Mouse (Mus musculus): ENCODE results near the gene Ccr6.
A peak's percentile ranks its signal among the peaks of the same experiment; 100 is the strongest.

Gene Ccr6

DNA sequence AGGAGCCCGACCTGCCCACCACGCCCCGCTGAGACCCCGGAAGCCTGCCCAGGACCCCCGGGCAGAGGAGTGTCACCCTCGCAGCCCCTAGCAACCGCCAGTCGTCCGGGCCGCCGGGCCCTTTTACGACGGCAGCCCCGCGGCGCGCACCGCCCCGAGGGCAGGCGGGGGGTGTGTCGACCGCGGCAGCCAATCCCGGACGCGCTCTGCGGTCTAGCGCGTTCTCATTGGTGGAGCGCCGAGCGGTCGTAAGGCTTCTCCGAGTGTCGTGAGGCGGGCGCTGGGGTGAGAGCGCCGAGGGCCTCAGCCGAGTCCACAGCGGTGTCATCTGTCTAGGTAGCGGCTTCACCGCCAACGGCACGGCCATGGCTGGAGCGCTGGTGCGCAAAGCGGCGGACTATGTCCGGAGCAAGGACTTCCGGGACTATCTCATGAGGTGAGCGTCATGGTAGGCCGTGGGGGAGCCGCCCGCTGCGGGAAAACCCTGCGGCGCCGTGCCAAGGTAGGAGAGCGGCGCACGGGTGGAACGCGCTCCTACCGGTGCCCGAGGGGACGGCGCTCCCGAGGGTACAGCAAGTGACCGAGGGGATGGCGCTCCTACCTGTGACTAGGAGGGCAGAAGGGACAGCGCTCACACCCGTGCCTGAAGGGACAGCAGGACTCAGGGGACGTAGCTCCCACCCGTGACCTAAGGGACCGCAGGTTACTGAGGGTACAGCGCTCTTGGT lies 47.8 kb downstream of the Ccr6 start:
- DNase-seq (ENCODE audit: low spot score in 2 of 2) = peak; percentile 92 to 95

DNA sequence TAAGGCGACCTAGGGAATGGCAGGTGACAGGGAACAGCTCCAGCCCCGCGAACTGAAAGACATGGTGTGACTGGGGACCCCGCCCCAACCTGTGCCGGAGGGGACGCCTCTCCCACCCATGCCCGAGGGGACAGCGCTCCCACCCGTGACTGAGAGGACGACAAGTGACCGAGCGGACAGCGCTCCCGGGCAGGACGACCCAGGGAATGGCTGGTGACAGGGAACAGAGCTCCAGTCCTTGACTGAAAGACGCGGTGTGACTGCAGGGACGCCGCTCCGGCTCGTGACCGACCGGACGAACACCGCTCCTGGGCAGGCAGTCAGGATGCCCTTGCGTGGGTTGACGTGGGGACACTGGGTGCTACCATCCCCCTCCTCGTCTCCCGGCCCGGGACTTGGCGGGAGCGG lies 48.4 kb downstream of the Ccr6 start:
- peak; percentile 23 to 32 for DNase-seq (ENCODE audit: low spot score in 2 of 2)

DNA sequence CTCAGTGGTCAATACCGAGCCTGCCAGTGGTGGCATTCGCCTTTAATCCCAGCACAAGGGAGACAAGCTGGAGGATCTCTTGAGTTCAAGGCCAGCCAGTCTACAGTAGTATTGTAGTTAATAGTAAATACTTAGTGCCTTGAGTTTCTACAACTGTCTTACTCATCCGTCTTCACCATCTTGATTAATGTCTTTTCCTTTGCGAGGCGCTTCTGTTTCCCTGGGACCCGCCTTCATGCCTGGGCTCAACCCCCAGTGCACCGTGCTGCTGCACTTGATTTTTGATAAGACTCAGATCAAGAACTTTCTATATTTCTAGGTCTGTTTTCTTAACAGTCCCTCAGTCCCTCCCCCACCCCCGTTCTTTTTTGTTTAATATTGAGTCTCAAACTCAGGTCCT lies 49.2 kb downstream of the Ccr6 start:
- no peak for DNase-seq (ENCODE audit: low spot score in 2 of 2)

DNA sequence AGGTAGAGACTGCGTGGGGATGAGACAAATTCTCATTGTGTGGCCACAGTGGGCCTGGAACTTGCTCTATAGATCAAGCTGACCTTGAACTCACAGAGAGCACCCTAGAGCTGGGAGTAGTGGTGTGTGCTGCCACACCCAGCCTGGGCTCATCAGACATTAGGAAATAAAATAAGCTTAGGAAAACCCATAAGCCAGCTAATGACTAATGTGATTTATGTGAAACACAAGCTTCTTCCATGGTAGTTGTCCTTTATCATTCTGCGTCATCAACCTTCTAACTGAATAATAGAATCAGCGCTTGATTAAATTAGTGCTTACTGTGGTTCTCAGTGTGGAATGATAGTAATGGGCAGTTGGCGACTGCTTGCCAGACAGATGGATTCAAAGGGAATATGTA lies 51.1 kb downstream of the Ccr6 start:
- DNase-seq (ENCODE audit: low spot score in 2 of 2) = no peak

DNA sequence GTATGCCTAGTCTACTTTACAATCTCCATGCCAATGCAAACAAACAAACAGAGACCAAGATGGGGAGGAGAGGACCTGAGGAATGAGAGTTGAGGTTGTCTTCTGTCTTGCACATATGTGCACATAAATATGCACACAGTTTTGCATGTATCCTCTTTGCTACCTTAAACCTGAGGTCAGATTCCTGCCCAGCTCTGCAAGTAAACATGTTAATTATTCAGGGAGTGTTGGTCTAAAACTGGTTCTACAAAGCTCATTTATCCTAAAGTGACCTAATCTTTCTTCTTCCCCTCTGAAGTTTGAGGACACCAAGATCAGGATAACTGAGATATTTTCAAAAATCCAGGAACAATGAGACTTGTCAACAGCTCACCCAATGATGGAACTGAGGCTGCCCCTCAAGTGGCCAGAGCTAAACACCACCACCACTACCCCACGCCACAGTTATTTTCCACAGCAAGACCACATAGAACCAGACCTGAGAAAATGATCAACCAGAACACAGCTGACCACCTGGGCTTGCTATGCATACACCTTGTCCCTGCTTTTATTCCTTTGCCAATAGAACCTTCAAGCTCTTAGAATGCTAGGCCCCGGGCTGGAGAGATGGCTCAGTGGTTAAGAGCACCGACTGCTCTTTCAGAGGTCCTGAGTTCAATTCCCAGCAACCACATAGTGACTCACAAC lies 54.3 kb downstream of the Ccr6 start:
- no peak for DNase-seq (ENCODE audit: low spot score in 2 of 2)

DNA sequence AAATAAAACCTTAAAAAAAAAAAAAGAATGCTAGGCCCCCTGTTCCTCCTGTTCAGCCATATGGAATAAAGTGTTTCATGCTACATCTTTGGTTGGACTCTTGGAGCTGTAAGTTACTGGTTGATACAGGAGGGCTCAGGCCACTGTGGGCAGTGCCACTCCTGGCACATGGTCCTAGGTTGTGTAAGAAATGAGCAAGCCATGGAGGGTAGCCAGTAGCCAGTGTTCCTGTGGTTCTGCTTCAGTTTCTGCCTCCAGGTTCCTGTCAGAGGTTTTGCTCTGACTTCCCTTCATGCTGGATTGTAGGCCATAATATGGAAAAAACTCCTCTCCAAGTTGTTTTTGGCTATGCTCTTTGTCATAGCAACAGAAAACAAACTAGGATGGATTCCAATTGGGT lies 54.9 kb downstream of the Ccr6 start:
- peak in 1 of 2 experiments; percentile 37 for DNase-seq (ENCODE audit: low spot score in 2 of 2)

DNA sequence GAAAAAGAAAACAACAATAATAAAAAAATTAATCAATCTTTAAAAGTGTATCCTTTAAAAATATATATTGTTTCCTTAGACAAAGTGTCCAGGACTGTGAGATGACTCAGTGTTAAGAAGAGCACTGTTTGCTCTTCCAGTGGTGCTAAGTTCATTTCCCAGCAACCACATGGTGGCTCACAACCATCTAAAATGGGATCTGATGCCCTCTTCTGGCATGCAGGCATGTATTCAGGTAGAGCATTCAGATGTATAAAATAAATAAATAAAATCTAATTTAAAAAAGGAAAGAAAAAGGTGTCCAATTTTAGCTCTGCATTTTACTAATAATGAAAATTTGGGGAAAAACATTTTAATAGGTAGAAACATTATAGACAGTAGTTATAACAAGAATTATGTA lies 60.0 kb downstream of the Ccr6 start:
- no peak for DNase-seq (ENCODE audit: low spot score in 2 of 2)

DNA sequence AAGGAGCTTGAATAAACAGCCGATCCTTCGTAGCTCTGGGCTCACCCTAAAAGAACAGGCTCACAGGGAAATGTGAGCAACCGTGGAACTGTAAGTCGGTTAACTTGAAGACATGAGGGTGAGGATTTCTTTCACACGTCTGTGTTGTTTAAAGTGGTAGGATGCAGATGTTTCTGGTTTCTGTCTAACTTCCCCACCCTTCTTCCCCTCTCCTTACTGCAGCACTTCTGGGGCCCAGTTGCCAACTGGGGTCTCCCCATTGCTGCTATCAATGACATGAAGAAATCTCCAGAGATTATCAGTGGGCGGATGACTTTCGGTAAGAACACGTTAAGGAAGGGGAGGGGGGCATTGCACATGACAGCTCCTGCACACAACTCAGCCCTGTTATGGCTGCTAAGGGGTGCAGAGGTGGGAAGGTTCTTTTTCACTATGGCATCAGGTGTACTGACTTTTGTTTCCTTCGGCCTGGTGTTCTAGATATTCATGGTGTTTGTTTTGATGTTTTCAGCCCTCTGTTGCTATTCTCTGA lies 60.5 kb downstream of the Ccr6 start:
- DNase-seq (ENCODE audit: low spot score in 2 of 2) = no peak

DNA sequence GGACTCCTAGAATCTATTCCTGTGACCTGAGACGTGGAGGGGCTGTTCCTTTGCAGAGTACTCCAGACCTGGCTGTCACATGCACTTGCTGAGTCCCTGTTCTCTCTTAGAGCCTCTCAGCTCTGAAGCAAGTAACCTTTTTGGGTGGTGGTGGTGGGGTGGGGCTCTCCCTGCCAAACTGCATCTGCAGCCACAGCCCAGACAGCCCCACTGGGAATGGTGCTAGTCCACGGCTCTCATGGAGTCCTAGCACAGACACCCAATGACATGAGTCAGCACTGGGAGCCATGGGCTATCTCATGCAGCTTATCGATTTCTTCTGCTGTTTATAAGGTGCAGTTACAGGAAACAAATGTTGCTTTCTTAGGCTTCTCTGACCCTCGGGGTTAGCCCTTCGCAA lies 61.9 kb downstream of the Ccr6 start:
- no peak for DNase-seq (ENCODE audit: low spot score in 2 of 2)

DNA sequence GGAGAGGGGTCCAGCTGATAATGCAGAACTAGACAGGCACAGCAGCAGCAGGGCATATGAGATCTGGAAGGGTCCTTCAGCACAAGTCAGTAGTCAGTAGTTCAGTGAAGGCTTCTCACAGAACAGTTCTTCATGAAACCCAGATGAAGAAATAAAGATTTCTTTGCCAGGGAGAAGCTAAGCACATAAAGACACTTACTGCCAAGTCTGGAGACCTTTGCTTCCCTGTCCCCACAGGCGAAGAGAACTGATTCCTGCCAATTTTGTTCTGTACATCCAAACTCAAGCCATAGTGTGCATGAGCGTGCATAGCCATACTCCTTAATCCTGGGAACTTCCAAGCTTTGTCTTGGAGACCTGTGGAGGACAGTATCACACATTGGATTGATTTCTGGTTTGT lies 62.4 kb downstream of the Ccr6 start:
- DNase-seq (ENCODE audit: low spot score in 2 of 2) = no peak

DNA sequence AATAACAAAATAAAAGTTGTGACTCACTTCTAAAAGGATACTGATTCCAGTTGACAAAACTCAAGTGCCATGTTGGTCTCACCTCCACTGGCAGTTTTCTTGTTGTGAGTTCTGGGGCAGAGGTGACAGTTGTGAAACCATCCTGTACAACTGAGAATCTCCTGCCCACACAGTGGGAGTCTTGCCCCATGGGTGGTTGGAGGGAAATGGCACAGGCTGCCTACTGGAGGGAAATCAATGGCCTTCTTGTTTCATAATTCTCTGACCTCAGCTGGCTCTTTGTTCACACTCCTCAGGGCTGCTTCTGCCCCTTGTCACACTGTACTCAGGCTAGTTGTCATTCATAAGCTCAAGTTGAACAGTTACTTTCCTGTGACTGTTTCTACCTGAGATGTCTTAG lies 63.7 kb downstream of the Ccr6 start:
- DNase-seq (ENCODE audit: low spot score in 2 of 2) = peak in 1 of 2 experiments; percentile 36

DNA sequence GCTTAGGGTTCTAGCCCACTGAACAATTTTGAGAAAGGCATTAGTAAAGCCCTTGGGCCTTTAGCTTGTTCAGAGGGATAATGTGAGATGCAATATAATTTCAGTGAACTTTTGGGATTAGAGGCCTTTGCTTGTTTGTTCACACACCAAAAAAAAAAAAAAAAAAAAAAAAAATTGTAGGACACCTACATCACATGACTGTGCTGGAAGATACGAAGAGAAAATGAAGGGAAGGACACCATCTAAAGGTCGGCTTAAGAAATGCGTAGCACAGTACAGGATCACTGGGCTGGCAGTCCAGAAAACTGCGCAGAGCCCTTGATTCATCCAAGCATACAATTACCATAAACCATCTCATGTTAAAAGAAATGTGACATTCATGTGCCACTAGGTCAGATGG lies 65.7 kb downstream of the Ccr6 start:
- DNase-seq (ENCODE audit: low spot score in 2 of 2) = no peak

DNA sequence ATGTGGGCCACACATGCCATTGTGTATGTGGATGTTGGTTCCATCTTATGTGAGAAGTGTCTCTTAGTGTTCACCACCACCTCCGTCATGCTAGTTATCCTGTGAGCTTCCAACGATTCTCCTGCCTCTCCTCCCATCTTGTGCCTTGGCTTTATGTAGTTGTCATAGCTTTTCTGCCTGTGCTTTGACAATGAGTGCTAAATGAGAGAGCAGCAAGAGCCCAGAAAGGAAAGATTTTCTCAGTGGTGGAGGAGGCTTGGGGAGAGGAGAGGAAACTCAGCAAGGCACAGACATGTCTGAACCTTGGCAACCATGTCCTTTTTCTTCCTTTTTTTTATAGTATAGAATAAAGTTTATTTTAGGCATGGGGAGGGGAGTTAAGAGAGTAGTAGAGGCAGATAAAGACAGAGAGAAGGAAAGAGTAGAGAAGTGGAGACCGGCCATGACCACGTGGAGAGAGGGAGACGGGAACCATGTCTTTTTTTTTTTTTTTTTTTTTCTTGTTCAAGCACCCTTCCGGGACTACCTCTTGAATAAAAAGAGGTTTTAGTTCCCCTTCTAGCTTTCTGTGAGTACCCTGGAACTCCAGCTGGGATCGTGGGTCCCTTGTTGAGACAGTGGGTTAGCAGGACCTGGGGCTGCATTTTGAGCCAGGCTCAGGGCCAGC lies 67.1 kb downstream of the Ccr6 start:
- DNase-seq (ENCODE audit: low spot score in 2 of 2) = no peak

DNA sequence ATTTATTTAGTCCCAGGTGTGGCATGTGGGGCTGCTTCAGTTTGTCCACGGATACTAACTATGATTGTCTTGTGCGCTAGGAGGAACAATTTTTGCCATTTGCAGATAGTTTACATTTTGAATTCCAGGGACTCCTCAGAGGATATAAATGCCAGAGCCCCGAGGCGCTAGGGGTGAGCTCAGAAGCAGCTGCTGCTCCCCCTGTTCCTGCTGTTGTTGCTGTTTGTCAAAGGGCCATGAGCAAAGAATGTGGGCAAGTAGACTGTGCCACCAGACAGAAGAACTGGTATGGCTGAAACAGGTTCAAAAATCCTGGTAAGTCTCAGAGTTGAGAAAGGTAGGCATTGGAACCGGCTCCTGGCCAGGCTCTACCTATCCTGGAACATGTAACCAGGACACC lies 67.8 kb downstream of the Ccr6 start:
- DNase-seq (ENCODE audit: low spot score in 2 of 2) = no peak

DNA sequence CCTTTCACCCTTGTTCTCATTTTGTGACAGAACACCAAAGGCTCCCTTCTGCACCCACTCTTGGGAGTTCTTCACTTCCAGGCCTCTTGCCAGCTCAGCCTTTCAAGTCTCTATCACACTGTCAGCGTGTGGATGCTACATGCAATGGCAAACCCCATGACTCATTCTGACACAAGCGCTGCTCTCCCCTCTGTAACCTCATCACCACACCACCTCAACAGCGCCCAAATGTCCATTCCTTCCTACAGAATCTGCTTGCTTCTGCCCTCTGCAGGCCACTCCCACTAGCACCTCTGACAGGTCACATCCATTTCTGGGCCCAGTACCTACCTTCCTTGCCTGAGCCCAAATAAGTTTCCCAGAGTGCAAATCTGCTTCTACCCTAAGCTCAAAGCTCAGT lies 70.0 kb downstream of the Ccr6 start:
- DNase-seq (ENCODE audit: low spot score in 2 of 2) = no peak
